In genomic region chr1:180766557-180766956, GRCm38 (mm10) we compare ENCODE assay signal across 17 mouse cellular contexts. TPM values are rescaled to one million over a fixed set of nuclear protein-coding genes. Genes with fewer than 3 reads are reported as not detected.
DNase-seq lines count a peak whose midpoint lies in the region; ATAC-seq and TF ChIP-seq lines count a peak whose summit lies in the region.
"Had no signal": no experiment of that assay in that cellular context is flagged by ENCODE, and none has a peak within 500 bp of the region (broad histone marks: within the 10 kb centered on the region; RNA-seq: fewer than 3 reads in every experiment).

No protein-coding gene starts in this region.

- 16% methylated on average over 5 of the region's 5 CpGs for WGBS in liver, embryonic 16.5 days (ENCODE audit: insufficient replicate concordance)
- WGBS in liver, embryonic 12.5 days (ENCODE audit: insufficient replicate concordance): 31% methylated on average over 5 of the region's 5 CpGs
- 25% methylated on average over 5 of the region's 5 CpGs for WGBS in liver, postnatal 0 days (ENCODE audit: insufficient replicate concordance)
- WGBS in thymus, adult 2 months: 19% methylated on average over 5 of the region's 5 CpGs
- WGBS in cerebellum, adult 2 months: 85% methylated on average over 5 of the region's 5 CpGs

- in situ Hi-C loops in CH12.LX (cut with MboI; ENCODE audit: low pct_ligation_motif_present, low pct_unique_long_range_greater_than_20kb, low sequenced_read_pairs): loop anchor here (5.0 to 25.0 kb wide), 3 partner anchors 41 to 504 kb away; partner anchors contain the start of gene Psen2

- no peak for ATAC-seq in liver, embryonic 16.5 days (ENCODE audit: low read depth)
- ATAC-seq in liver, embryonic 12.5 days: no peak
- ATAC-seq in liver, postnatal 0 days: no peak
- ATAC-seq: forebrain, embryonic 14.5 days had no signal

- H3K79me2 ChIP-seq in CH12.LX (replicated peaks; ENCODE audit: control insufficient read depth, extremely low read depth, insufficient read depth, poor library complexity, severe bottlenecking): no peaks in the 10 kb centered on the region

- 0 out of 2 replicates have a peak overlapping the region, but pooled peaks have one; percentile 8 for H3K27ac ChIP-seq in liver, embryonic 16.5 days (ENCODE audit: low read length)
- H3K27ac ChIP-seq in liver, embryonic 12.5 days: no peak overlapping the region
- H3K27ac ChIP-seq in CH12.LX (ENCODE audit: insufficient read depth, low read depth): peak overlapping the region; percentile 45
- peak overlapping the region; percentile 68 for H3K27ac ChIP-seq in liver, postnatal 0 days (ENCODE audit: low read depth)
- H3K27ac ChIP-seq in thymus, adult 2 months (ENCODE audit: control insufficient read depth, insufficient read depth, low read length): peak overlapping the region; percentile 71; the same call in 1 of the 2 replicates
- no peak overlapping the region for H3K27ac ChIP-seq in cerebellum, adult 2 months (ENCODE audit: insufficient read depth, low read length)
- H3K27ac ChIP-seq: embryonic facial prominence, embryonic 13.5 days; midbrain, embryonic 12.5 days; neural tube, embryonic 12.5 days had no signal

- no peak overlapping the region for H3K4me3 ChIP-seq in liver, embryonic 16.5 days (ENCODE audit: low read depth, low read length)
- no peak overlapping the region for H3K4me3 ChIP-seq in liver, embryonic 12.5 days
- no peak overlapping the region for H3K4me3 ChIP-seq in CH12.LX (replicated peaks in 1 of 3; ENCODE audit: low read depth in 2 of 3, low read length in 2 of 3, poor library complexity in 1 of 3)
- H3K4me3 ChIP-seq in liver, postnatal 0 days (ENCODE audit: low read depth, low read length): no peak overlapping the region
- H3K4me3 ChIP-seq in thymus, adult 2 months (ENCODE audit: control insufficient read depth, insufficient read depth, low read length): no peak overlapping the region
- no peak overlapping the region for H3K4me3 ChIP-seq in cerebellum, adult 2 months (replicated peaks; ENCODE audit: insufficient read depth, low read depth, low read length)
- H3K4me3 ChIP-seq: embryonic facial prominence, embryonic 13.5 days; limb, embryonic 15.5 days; midbrain, embryonic 12.5 days; neural tube, embryonic 12.5 days had no signal

- no peaks in the 10 kb centered on the region for H3K9me3 ChIP-seq in liver, embryonic 16.5 days (replicated peaks; ENCODE audit: control insufficient read depth, low read length)
- no peaks in the 10 kb centered on the region for H3K9me3 ChIP-seq in liver, embryonic 12.5 days (replicated peaks)
- no peaks in the 10 kb centered on the region for H3K9me3 ChIP-seq in CH12.LX (replicated peaks; ENCODE audit: low read length)
- H3K9me3 ChIP-seq in liver, postnatal 0 days (ENCODE audit: low read length): no peaks in the 10 kb centered on the region
- H3K9me3 ChIP-seq: embryonic facial prominence, embryonic 13.5 days; limb, embryonic 15.5 days; midbrain, embryonic 12.5 days; neural tube, embryonic 12.5 days had no signal

- TF ChIP-seq EP300 in CH12.LX (IDR thresholded peaks at IDR 0.05; ENCODE audit: low read length): no peak
- TF ChIP-seq EP300 in liver, postnatal 0 days (IDR thresholded peaks at IDR 0.05; ENCODE audit: low read depth): no peak

- H3K27me3 ChIP-seq in liver, embryonic 16.5 days (ENCODE audit: control insufficient read depth, insufficient read depth, low read depth, low read length): peaks cover 10% of the 10 kb centered on the region
- H3K27me3 ChIP-seq in liver, embryonic 12.5 days (replicated peaks): peaks cover 38% of the 10 kb centered on the region
- peaks cover 4% of the 10 kb centered on the region for H3K27me3 ChIP-seq in CH12.LX (replicated peaks)
- H3K27me3 ChIP-seq in liver, postnatal 0 days (ENCODE audit: insufficient read depth, low read length): no peaks in the 10 kb centered on the region; the same call in 1 of the 2 replicates
- H3K27me3 ChIP-seq in thymus, adult 2 months (ENCODE audit: control insufficient read depth, insufficient read depth, low read length): no peaks in the 10 kb centered on the region; the same call in 1 of the 2 replicates
- H3K27me3 ChIP-seq in cerebellum, adult 2 months (ENCODE audit: control insufficient read depth, insufficient read depth, low read length): no peaks in the 10 kb centered on the region
- H3K27me3 ChIP-seq: limb, embryonic 15.5 days; neural tube, embryonic 12.5 days had no signal

- H3K4me1 ChIP-seq in liver, embryonic 16.5 days (ENCODE audit: control insufficient read depth, low read depth, low read length): peaks cover 18% of the 10 kb centered on the region
- H3K4me1 ChIP-seq in liver, embryonic 12.5 days: peaks cover 40% of the 10 kb centered on the region
- H3K4me1 ChIP-seq in CH12.LX (ENCODE audit: control insufficient read depth in 1 of 2, insufficient read depth in 2 of 2): peaks cover 17 to 33% of the 10 kb centered on the region in 2 experiments
- H3K4me1 ChIP-seq in liver, postnatal 0 days (ENCODE audit: insufficient read depth): peaks cover 32% of the 10 kb centered on the region
- H3K4me1 ChIP-seq in thymus, adult 2 months (replicated peaks; ENCODE audit: control insufficient read depth, insufficient read depth, low read length): peaks cover 47% of the 10 kb centered on the region
- H3K4me1 ChIP-seq in cerebellum, adult 2 months (ENCODE audit: control insufficient read depth, insufficient read depth, low read length): peaks cover 14% of the 10 kb centered on the region

- H3K9ac ChIP-seq in liver, embryonic 16.5 days (ENCODE audit: low read depth, low read length): no peak overlapping the region
- no peak overlapping the region for H3K9ac ChIP-seq in liver, embryonic 12.5 days
- no peak overlapping the region for H3K9ac ChIP-seq in CH12.LX (ENCODE audit: insufficient read depth, low read depth)
- H3K9ac ChIP-seq in liver, postnatal 0 days (replicated peaks): no peak overlapping the region
- H3K9ac ChIP-seq: embryonic facial prominence, embryonic 13.5 days; limb, embryonic 15.5 days; midbrain, embryonic 12.5 days; neural tube, embryonic 12.5 days had no signal

- H3K4me2 ChIP-seq in liver, embryonic 16.5 days (ENCODE audit: low read depth, low read length): no peak overlapping the region
- H3K4me2 ChIP-seq in liver, embryonic 12.5 days: no peak overlapping the region
- H3K4me2 ChIP-seq in CH12.LX (ENCODE audit: insufficient read depth, low read depth, poor library complexity, severe bottlenecking): 0 out of 2 replicates have a peak overlapping the region, but pooled peaks have one; percentile 5
- H3K4me2 ChIP-seq in liver, postnatal 0 days (ENCODE audit: low read depth, low read length): no peak overlapping the region
- H3K4me2 ChIP-seq: embryonic facial prominence, embryonic 13.5 days; limb, embryonic 15.5 days; neural tube, embryonic 12.5 days had no signal

- TF ChIP-seq RAD21 in CH12.LX (IDR thresholded peaks at IDR 0.05; ENCODE audit: low read depth, low read length): no peak

- dilution Hi-C loops in CH12.LX (cut with MboI; ENCODE audit: extremely low pct_ligation_motif_present, extremely low pct_unique_long_range_greater_than_20kb, low sequenced_read_pairs): no loop called here

- H3K36me3 ChIP-seq in liver, embryonic 16.5 days (ENCODE audit: control insufficient read depth, insufficient read depth): no peaks in the 10 kb centered on the region
- H3K36me3 ChIP-seq in liver, embryonic 12.5 days: no peaks in the 10 kb centered on the region
- no peaks in the 10 kb centered on the region for H3K36me3 ChIP-seq in CH12.LX (replicated peaks in 1 of 2; ENCODE audit: control insufficient read depth in 1 of 2, insufficient read depth in 1 of 2, low read length in 1 of 2)
- no peaks in the 10 kb centered on the region for H3K36me3 ChIP-seq in liver, postnatal 0 days (replicated peaks; ENCODE audit: insufficient read depth, low read length)
- no peaks in the 10 kb centered on the region for H3K36me3 ChIP-seq in thymus, adult 2 months (ENCODE audit: control insufficient read depth, insufficient read depth, low read length)
- H3K36me3 ChIP-seq: embryonic facial prominence, embryonic 13.5 days; limb, embryonic 15.5 days; midbrain, embryonic 12.5 days; neural tube, embryonic 12.5 days had no signal

- peak; percentile 18 for DNase-seq in CH12.LX (ENCODE audit: extremely low read depth)
- DNase-seq in liver, postnatal 0 days: no peak
- peak; percentile 30 for DNase-seq in thymus, adult 2 months
- DNase-seq in cerebellum, postnatal 36 days: no peak
- DNase-seq in cerebellum, adult 2 months: no peak
- DNase-seq in heart, postnatal 4 days: no peak
- DNase-seq: cerebellum, adult 9-10 months; gastrocnemius, postnatal 25 days; kidney, postnatal 14 days; layer of hippocampus, postnatal 36 days had no signal

- TF ChIP-seq CTCF in CH12.LX (conservative IDR thresholded peaks at IDR 0.05 in 1 of 2, IDR thresholded peaks at IDR 0.05 in 1 of 2; ENCODE audit: low read depth in 2 of 2, low read length in 2 of 2): no peak
- TF ChIP-seq CTCF in liver, postnatal 0 days (IDR thresholded peaks at IDR 0.05; ENCODE audit: low read depth): no peak
- no peak for TF ChIP-seq CTCF in thymus, adult 2 months (IDR thresholded peaks at IDR 0.05; ENCODE audit: borderline replicate concordance, control insufficient read depth, extremely low read depth, insufficient read depth, low read length, poor library complexity)
- no peak for TF ChIP-seq CTCF in cerebellum, adult 2 months (IDR thresholded peaks at IDR 0.05; ENCODE audit: borderline replicate concordance, insufficient read depth, low read depth, low read length)

- no peak for TF ChIP-seq POLR2A in CH12.LX (IDR thresholded peaks at IDR 0.05; ENCODE audit: low read depth, low read length)
- no peak for TF ChIP-seq POLR2A in thymus, adult 2 months (IDR thresholded peaks at IDR 0.05; ENCODE audit: control insufficient read depth, extremely low read depth, insufficient read depth, low read length, poor library complexity)
- TF ChIP-seq POLR2A in cerebellum, adult 2 months (IDR thresholded peaks at IDR 0.05; ENCODE audit: borderline replicate concordance, insufficient read depth, low read length): no peak

RNA-seq across cellular contexts. Expression of gene Acbd3, which starts 40.7 kb away (rescaled TPM):
- polyA plus RNA-seq in liver, embryonic 16.5 days (2015; fragmentation: Nextera tagmentation; extraction: Ambion mirVana): 8.1 and 8.4 TPM in 2 replicates
- polyA plus RNA-seq in liver, embryonic 12.5 days (2016; fragmentation: Nextera tagmentation; extraction: Ambion mirVana): 13.9 and 15.6 TPM in 2 replicates
- total RNA-seq in CH12.LX (2012; rRNA removed): 14.5 and 17.5 TPM in 2 replicates
- 22.1 and 23.5 TPM in 2 replicates for total RNA-seq in CH12.LX (2014; rRNA removed)
- polyA plus RNA-seq in CH12.LX (2012; ENCODE audit: insufficient read length, low read depth): 22.4 and 24.2 TPM in 2 replicates
- polyA plus RNA-seq in liver, postnatal 0 days (2015; fragmentation: Nextera tagmentation; extraction: Ambion mirVana): 7.3 and 7.9 TPM in 2 replicates
- polyA plus RNA-seq in thymus, adult 2 months (2012; rRNA removed): 14.8 and 16.7 TPM in 2 replicates
- polyA plus RNA-seq in cerebellum, adult 2 months (2012; rRNA removed): 27.2 and 28.1 TPM in 2 replicates
- 10 to 100 TPM; 35.8 to 36.5 TPM for total RNA-seq in heart, postnatal 4 days (2021)

RNA-seq across cellular contexts. Expression of gene H3f3a, which starts 47.2 kb away (rescaled TPM):
- 2,020 and 2,074 TPM in 2 replicates for polyA plus RNA-seq in liver, embryonic 16.5 days (2015; fragmentation: Nextera tagmentation; extraction: Ambion mirVana)
- polyA plus RNA-seq in liver, embryonic 12.5 days (2016; fragmentation: Nextera tagmentation; extraction: Ambion mirVana): 1,997 and 2,057 TPM in 2 replicates
- 571 and 590 TPM in 2 replicates for total RNA-seq in CH12.LX (2012; rRNA removed)
- 1,420 and 1,540 TPM in 2 replicates for total RNA-seq in CH12.LX (2014; rRNA removed)
- 629 and 715 TPM in 2 replicates for polyA plus RNA-seq in CH12.LX (2012; ENCODE audit: insufficient read length, low read depth)
- polyA plus RNA-seq in liver, postnatal 0 days (2015; fragmentation: Nextera tagmentation; extraction: Ambion mirVana): 1,306 and 1,327 TPM in 2 replicates
- 750 and 796 TPM in 2 replicates for polyA plus RNA-seq in thymus, adult 2 months (2012; rRNA removed)
- 463 and 518 TPM in 2 replicates for polyA plus RNA-seq in cerebellum, adult 2 months (2012; rRNA removed)
- total RNA-seq in heart, postnatal 4 days (2021): 1,000 to 10,000 TPM in 1 of 2 experiments, 100 to 1,000 TPM in 1; 959 to 1,008 TPM

Comparison
In these comparisons a context has a peak if more than half of its experiments do, and no peak if none do; other contexts are left out.
1. H3K27ac ChIP-seq: peak in liver, embryonic 16.5 days (single experiment), CH12.LX (single experiment), liver, postnatal 0 days (single experiment) and thymus, adult 2 months (single experiment); none in liver, embryonic 12.5 days (single experiment) and cerebellum, adult 2 months (single experiment).
2. DNase-seq: peak in CH12.LX (single experiment) and thymus, adult 2 months (single experiment); none in liver, postnatal 0 days (single experiment), cerebellum, postnatal 36 days (0 of 2), cerebellum, adult 2 months (0 of 2) and heart, postnatal 4 days (single experiment).